Mouse (Mus musculus) lung, embryonic 14.5 days (tissue): ENCODE measurements at regions not wholly inside any gene's neighbourhood (a gene's known extent, or its start where the extent isn't known, plus 50 kb on each side); places are given as distances from the start of the nearest gene placed in this dataset.

Experiments used
- ATAC-seq: fragments of 200-750 bp; cut with Nextera tagmentation; 2 replicates; pipeline ENCODE4 v1.8.0; 2017; ENCODE audit warnings: mild to moderate bottlenecking, moderate TSS enrichment, moderate library complexity; ENCODE audit not compliant: insufficient read depth
- DNase-seq: peaks from one replicate; pipeline ENCODE4 v3.0.0-alpha.2; 2015
- H3K27ac ChIP-seq: fragments of 300-500 bp; sonication (generic); 2 replicates; pipeline ENCODE4 v1.5.1; 2014; ENCODE audit warnings: low read depth, mild to moderate bottlenecking, moderate library complexity
- H3K27me3 ChIP-seq: fragments of 300-500 bp; sonication (generic); 2 replicates; pipeline ENCODE4 v1.6.1; 2014; ENCODE audit warnings: low read length, control low read depth; ENCODE audit not compliant: insufficient read depth
- H3K36me3 ChIP-seq: fragments of 300-500 bp; sonication (generic); 2 replicates; pipeline ENCODE4 v1.6.1; 2014; ENCODE audit warnings: control low read depth; ENCODE audit not compliant: insufficient read depth
- H3K4me1 ChIP-seq: fragments of 300-500 bp; sonication (generic); 2 replicates; pipeline ENCODE4 v1.6.1; 2014; ENCODE audit warnings: antibody characterized with exemption, control low read depth; ENCODE audit not compliant: insufficient read depth
- H3K4me2 ChIP-seq: fragments of 300-500 bp; sonication (generic); 2 replicates; pipeline ENCODE4 v1.6.1; 2014; ENCODE audit warnings: mild to moderate bottlenecking
- H3K4me3 ChIP-seq: fragments of 300-500 bp; sonication (generic); 2 replicates; pipeline ENCODE4 v1.5.1; 2014; ENCODE audit warnings: low read depth, low read length
- H3K9ac ChIP-seq: fragments of 300-500 bp; sonication (generic); 2 replicates; pipeline ENCODE4 v1.6.1; 2014
- H3K9me3 ChIP-seq: fragments of 300-500 bp; sonication (generic); 2 replicates; pipeline ENCODE4 v1.6.1; 2016; ENCODE audit warnings: low read depth, low read length, control low read depth
- CTCF ChIP-seq: IDR thresholded peaks from 2 replicates; pipeline ENCODE4 v1.5.1; 2016; ENCODE audit warnings: antibody characterized with exemption, low read depth
- WGBS: fragments of 180-500 bp; shearing (Covaris S2); extraction: QIAGEN DNeasy Blood & Tissue Kit; methylation state at CpG from one replicate; pipeline ENCODE4 v1.1.7; 2014; 5-methylcytosine and 5-hydroxymethylcytosine counted together

GRCm38 (mm10) chr5:73902470-73903218, 165.6 kb downstream of the Usp46 start:
- no peaks in the 10 kb centered on the region for H3K27me3 ChIP-seq
- H3K4me3 ChIP-seq: no peak overlapping the region
- H3K36me3 ChIP-seq: no peaks in the 10 kb centered on the region
- peak overlapping the region; percentile 42; the same call in 1 of the 2 replicates for H3K27ac ChIP-seq
- TF ChIP-seq CTCF: no peak
- H3K4me1 ChIP-seq: peaks cover 16% of the 10 kb centered on the region; the same call in 1 of the 2 replicates
- peak overlapping the region; percentile 27 for H3K4me2 ChIP-seq
- no peak overlapping the region for H3K9ac ChIP-seq
- WGBS: 36% methylated on average over 7 of the region's 7 CpGs
- ATAC-seq (no peak), DNase-seq (peak; percentile 42)
- H3K9me3 ChIP-seq: no peaks in the 10 kb centered on the region

DNA sequence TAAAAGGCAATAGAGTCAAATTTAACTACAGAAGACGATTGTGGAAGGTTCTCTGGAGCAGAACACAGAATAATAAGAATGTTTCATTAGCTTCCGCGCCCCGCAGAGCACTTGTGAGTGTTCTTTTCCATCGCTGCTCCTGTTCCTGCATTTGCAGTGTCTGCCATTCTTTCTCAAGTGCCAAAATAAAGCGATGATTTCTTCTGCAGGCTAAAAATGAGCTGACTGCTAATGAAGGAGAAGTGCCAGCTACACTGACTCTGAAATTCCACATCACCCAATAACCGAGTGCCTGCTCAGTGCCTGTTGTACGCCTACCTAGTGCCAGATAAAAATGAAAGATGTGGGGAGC, 165.0 kb downstream of the Usp46 start:
- Histone ChIP-seq H3K27ac (peak overlapping the region; percentile 42; the same call in 1 of the 2 replicates), H3K9me3 (no peaks in the 10 kb centered on the region), H3K27me3 (no peaks in the 10 kb centered on the region), H3K9ac (no peak overlapping the region), H3K4me2 (peak overlapping the region; percentile 27), H3K4me1 (peaks cover 16% of the 10 kb centered on the region; the same call in 1 of the 2 replicates), H3K4me3 (no peak overlapping the region), H3K36me3 (no peaks in the 10 kb centered on the region)
- ATAC-seq (no peak), DNase-seq (no peak)
- WGBS: 61% methylated on average over 8 of the region's 8 CpGs
- TF ChIP-seq CTCF: no peak

DNA sequence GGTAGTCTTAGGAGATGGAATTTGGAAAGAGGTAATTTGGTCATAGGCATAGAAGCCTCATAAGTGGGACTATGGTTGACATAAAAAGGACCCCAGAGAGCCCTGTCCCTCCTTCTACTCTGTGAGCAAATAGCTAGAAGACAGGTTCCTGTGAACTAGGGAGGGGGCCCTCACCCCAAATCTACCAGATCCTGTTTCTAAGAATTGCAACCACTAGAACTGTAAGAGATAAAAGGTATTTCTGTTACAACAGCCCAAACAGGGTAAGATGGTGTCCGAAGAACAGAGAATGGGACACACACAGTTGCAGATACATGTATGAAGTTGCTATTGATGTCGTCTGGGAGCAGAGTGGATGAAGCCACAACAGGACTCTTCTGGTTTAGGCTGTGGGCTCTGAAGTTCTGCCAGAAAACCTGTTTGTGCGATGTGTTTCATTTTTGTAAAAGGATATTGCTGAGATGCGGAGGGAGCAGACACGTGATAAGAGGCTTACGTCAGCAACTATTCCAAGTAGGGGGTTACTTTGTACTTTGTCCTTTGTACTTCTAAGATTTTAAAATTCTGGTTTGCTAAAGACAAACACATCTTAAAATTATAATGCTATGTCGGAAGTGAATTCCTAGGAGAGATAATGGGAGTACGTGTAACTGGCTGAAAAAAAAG, 164.0 kb downstream of the Usp46 start:
- H3K36me3 ChIP-seq: no peaks in the 10 kb centered on the region
- H3K27me3 ChIP-seq: no peaks in the 10 kb centered on the region
- H3K4me1 ChIP-seq: 0 out of 2 replicates have a peak, but pooled peaks cover 9% of the 10 kb centered on the region
- H3K27ac ChIP-seq: no peak overlapping the region
- no peaks in the 10 kb centered on the region for H3K9me3 ChIP-seq
- ATAC-seq (no peak), DNase-seq (no peak)
- WGBS: 76% methylated on average over 8 of the region's 8 CpGs
- H3K9ac ChIP-seq: no peak overlapping the region
- H3K4me3 ChIP-seq: no peak overlapping the region
- no peak overlapping the region for H3K4me2 ChIP-seq
- no peak for TF ChIP-seq CTCF

DNA sequence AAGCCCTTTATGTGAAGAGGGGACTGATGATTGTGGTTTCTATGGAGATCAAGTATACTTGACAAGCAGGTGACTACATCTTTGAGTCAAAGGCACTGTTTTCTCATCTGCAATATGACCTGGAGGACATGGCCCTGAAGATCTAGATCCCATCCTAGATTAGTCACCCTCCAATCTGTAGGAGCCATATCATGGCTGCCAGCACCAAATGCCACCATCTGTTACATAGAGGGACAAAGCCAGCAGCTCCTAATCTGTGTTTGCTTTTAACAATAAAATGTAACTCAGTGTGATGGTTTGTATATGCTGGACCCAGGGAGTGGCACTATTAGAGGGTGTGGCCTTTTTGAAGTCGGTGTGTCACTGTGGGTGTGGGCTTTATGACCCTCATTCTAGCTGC, 156.1 kb downstream of the Usp46 start:
- DNase-seq: no peak
- H3K27ac ChIP-seq: no peak overlapping the region

GRCm38 (mm10) chr5:73913116-73913515, 155.1 kb downstream of the Usp46 start:
- H3K36me3 ChIP-seq: no peaks in the 10 kb centered on the region
- H3K27me3 ChIP-seq: no peaks in the 10 kb centered on the region
- no peak for TF ChIP-seq CTCF
- H3K4me1 ChIP-seq: no peaks in the 10 kb centered on the region
- DNase-seq: peak; percentile 78
- WGBS: 38% methylated on average over 6 of the region's 6 CpGs
- H3K4me2 ChIP-seq: no peak overlapping the region
- no peaks in the 10 kb centered on the region for H3K9me3 ChIP-seq
- H3K4me3 ChIP-seq: no peak overlapping the region
- peak; percentile 75 for ATAC-seq
- no peak overlapping the region for H3K9ac ChIP-seq
- no peak overlapping the region for H3K27ac ChIP-seq

More for the DNA sequence above, 156.1 kb downstream of the Usp46 start:
- no peak overlapping the region for H3K4me3 ChIP-seq
- no peak overlapping the region for H3K9ac ChIP-seq
- ATAC-seq: no peak
- H3K36me3 ChIP-seq: no peaks in the 10 kb centered on the region
- WGBS: 93% methylated on average over 1 of the region's 1 CpGs
- no peak for TF ChIP-seq CTCF
- no peak overlapping the region for H3K4me2 ChIP-seq
- no peaks in the 10 kb centered on the region for H3K9me3 ChIP-seq
- H3K27me3 ChIP-seq: no peaks in the 10 kb centered on the region
- no peaks in the 10 kb centered on the region for H3K4me1 ChIP-seq

DNA sequence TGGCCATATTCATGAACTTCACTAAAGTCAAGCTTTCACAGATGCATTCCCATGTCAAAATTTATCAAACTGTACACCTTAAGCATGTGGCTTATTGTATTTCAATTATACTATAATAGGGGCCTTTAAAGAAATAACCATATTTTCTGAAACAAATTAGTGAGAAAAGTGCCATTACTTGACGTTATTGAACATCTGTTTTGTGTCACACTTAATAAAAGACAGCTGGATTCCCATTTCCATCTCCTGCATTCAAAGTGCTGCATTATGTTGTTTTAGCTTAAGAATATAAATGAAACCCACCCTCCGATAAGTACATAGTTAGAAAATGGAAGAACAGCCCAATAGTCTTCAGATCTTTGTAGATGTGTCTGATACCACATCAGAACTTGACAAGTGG, 150.2 kb downstream of the Usp46 start:
- ATAC-seq: no peak
- 54% methylated on average over 2 of the region's 2 CpGs for WGBS

DNA sequence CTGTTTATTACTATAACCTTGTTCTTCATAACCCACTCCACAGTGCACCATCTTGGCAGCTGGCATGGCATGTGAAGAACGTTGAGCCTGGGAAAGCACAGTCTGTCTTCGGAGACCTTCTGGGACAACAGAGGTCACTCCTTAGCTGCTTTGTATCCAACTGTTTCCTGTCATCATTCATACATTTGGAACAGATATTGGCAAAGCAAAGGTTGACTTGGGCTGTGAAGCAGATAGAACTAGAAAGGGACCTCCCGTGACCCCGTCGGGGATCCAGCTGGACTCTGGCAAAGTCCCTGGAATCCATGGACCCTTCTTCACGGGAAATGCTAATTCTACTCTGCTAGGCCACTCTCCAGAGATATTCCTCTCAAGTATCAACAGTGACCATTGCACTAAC, 148.3 kb downstream of the Usp46 start:
- H3K27ac ChIP-seq: no peak overlapping the region

More for the DNA sequence above, 150.2 kb downstream of the Usp46 start:
- Histone ChIP-seq H3K36me3 (no peaks in the 10 kb centered on the region), H3K9ac (no peak overlapping the region), H3K4me1 (no peaks in the 10 kb centered on the region), H3K27ac (no peak overlapping the region), H3K4me2 (no peak overlapping the region), H3K9me3 (no peaks in the 10 kb centered on the region), H3K27me3 (no peaks in the 10 kb centered on the region), H3K4me3 (no peak overlapping the region)
- no peak for TF ChIP-seq CTCF
- DNase-seq: no peak

More for the DNA sequence above, 148.3 kb downstream of the Usp46 start:
- no peak overlapping the region for H3K4me3 ChIP-seq
- no peak overlapping the region for H3K4me2 ChIP-seq
- WGBS: 75% methylated on average over 6 of the region's 6 CpGs
- ATAC-seq (no peak), DNase-seq (no peak)
- no peaks in the 10 kb centered on the region for H3K4me1 ChIP-seq
- no peak for TF ChIP-seq CTCF
- H3K27me3 ChIP-seq: no peaks in the 10 kb centered on the region
- H3K9ac ChIP-seq: no peak overlapping the region
- no peaks in the 10 kb centered on the region for H3K9me3 ChIP-seq
- H3K36me3 ChIP-seq: no peaks in the 10 kb centered on the region
